10 mouse cellular contexts compared by ENCODE assay signal in genomic region chr12:83037798-83038560, GRCm38 (mm10).
DNase-seq lines count a peak whose midpoint lies in the region; ATAC-seq and TF ChIP-seq lines count a peak whose summit lies in the region.
"Had no signal": no experiment of that assay in that cellular context is flagged by ENCODE, and none has a peak within 500 bp of the region (broad histone marks: within the 10 kb centered on the region; RNA-seq: fewer than 3 reads in every experiment).

No protein-coding gene starts in this region.

- WGBS in heart, embryonic 12.5 days: 61% methylated on average over 25 of the region's 25 CpGs
- WGBS in heart, embryonic 11.5 days (ENCODE audit: insufficient replicate concordance): 64% methylated on average over 25 of the region's 25 CpGs
- WGBS in neural tube, embryonic 13.5 days: 55% methylated on average over 25 of the region's 25 CpGs

- no peak overlapping the region for H3K4me2 ChIP-seq in heart, embryonic 12.5 days
- no peak overlapping the region for H3K4me2 ChIP-seq in heart, embryonic 11.5 days
- no peak overlapping the region for H3K4me2 ChIP-seq in neural tube, embryonic 13.5 days
- H3K4me2 ChIP-seq: lung, embryonic 14.5 days; stomach, embryonic 15.5 days had no signal

- no peak for TF ChIP-seq POLR2A in brain, embryonic 14.5 days (IDR thresholded peaks at IDR 0.05; ENCODE audit: borderline replicate concordance, extremely low read depth, insufficient read depth, insufficient read length, poor library complexity, severe bottlenecking)

- TF ChIP-seq CTCF in brain, embryonic 14.5 days (IDR thresholded peaks at IDR 0.05; ENCODE audit: borderline replicate concordance, extremely low read depth, insufficient read depth, insufficient read length): no peak

- no peak overlapping the region for H3K9ac ChIP-seq in heart, embryonic 12.5 days
- no peak overlapping the region; the same call in 1 of the 2 replicates for H3K9ac ChIP-seq in heart, embryonic 11.5 days (ENCODE audit: low read depth, low read length)
- H3K9ac ChIP-seq in neural tube, embryonic 13.5 days: peak overlapping the region; percentile 38; the same call in 1 of the 2 replicates
- H3K9ac ChIP-seq: lung, embryonic 14.5 days; stomach, embryonic 15.5 days had no signal

- H3K36me3 ChIP-seq in heart, embryonic 12.5 days: no peaks in the 10 kb centered on the region
- H3K36me3 ChIP-seq in heart, embryonic 11.5 days (ENCODE audit: control insufficient read depth, insufficient read depth, low read length): no peaks in the 10 kb centered on the region
- H3K36me3 ChIP-seq in neural tube, embryonic 13.5 days: no peaks in the 10 kb centered on the region
- H3K36me3 ChIP-seq: stomach, embryonic 15.5 days had no signal

- peak; percentile 89 for DNase-seq in brain, embryonic 14.5 days (ENCODE audit: low read depth)
- peak; percentile 79 for DNase-seq in layer of hippocampus, adult 9-11 months
- no peak for DNase-seq in thymus, postnatal 4 days
- no peak for DNase-seq in spleen, adult 18-20 months
- no peak for DNase-seq in Muller cell, postnatal 12 days (ENCODE audit: inconsistent ontology term)

- peak overlapping the region; percentile 40 for H3K27ac ChIP-seq in heart, embryonic 12.5 days (ENCODE audit: poor library complexity, severe bottlenecking)
- H3K27ac ChIP-seq in heart, embryonic 11.5 days (ENCODE audit: low read depth, low read length): no peak overlapping the region
- peak overlapping the region; percentile 77 for H3K27ac ChIP-seq in neural tube, embryonic 13.5 days (replicated peaks)
- H3K27ac ChIP-seq: stomach, embryonic 15.5 days had no signal

- H3K4me3 ChIP-seq in heart, embryonic 12.5 days: no peak overlapping the region
- H3K4me3 ChIP-seq in heart, embryonic 11.5 days (ENCODE audit: low read depth, low read length): no peak overlapping the region
- no peak overlapping the region for H3K4me3 ChIP-seq in neural tube, embryonic 13.5 days
- H3K4me3 ChIP-seq: stomach, embryonic 15.5 days had no signal

- peaks cover 48% of the 10 kb centered on the region for H3K4me1 ChIP-seq in heart, embryonic 12.5 days (replicated peaks)
- peaks cover 17% of the 10 kb centered on the region for H3K4me1 ChIP-seq in heart, embryonic 11.5 days (ENCODE audit: control insufficient read depth, insufficient read depth, low read length)
- peaks cover 34% of the 10 kb centered on the region for H3K4me1 ChIP-seq in neural tube, embryonic 13.5 days (replicated peaks)

- no peaks in the 10 kb centered on the region for H3K27me3 ChIP-seq in heart, embryonic 12.5 days (replicated peaks)
- no peaks in the 10 kb centered on the region for H3K27me3 ChIP-seq in heart, embryonic 11.5 days (ENCODE audit: control insufficient read depth, insufficient read depth, low read length)
- no peaks in the 10 kb centered on the region for H3K27me3 ChIP-seq in neural tube, embryonic 13.5 days
- H3K27me3 ChIP-seq: stomach, embryonic 15.5 days had no signal

- ATAC-seq in heart, embryonic 12.5 days (ENCODE audit: insufficient number of reproducible peaks, low FRiP score): no peak
- ATAC-seq in heart, embryonic 11.5 days (replicated peaks; ENCODE audit: insufficient number of reproducible peaks, low FRiP score, low TSS enrichment): no peak
- peak; percentile 64 for ATAC-seq in neural tube, embryonic 13.5 days (ENCODE audit: low read depth)

- H3K9me3 ChIP-seq in heart, embryonic 12.5 days (replicated peaks): no peaks in the 10 kb centered on the region
- H3K9me3 ChIP-seq in heart, embryonic 11.5 days (replicated peaks; ENCODE audit: control insufficient read depth, low read length): no peaks in the 10 kb centered on the region
- no peaks in the 10 kb centered on the region for H3K9me3 ChIP-seq in neural tube, embryonic 13.5 days
- H3K9me3 ChIP-seq: stomach, embryonic 15.5 days had no signal

Comparison
In these comparisons a context has a peak if more than half of its experiments do, and no peak if none do; other contexts are left out.
1. DNase-seq: peak in brain, embryonic 14.5 days (single experiment) and layer of hippocampus, adult 9-11 months (single experiment); none in thymus, postnatal 4 days (single experiment), spleen, adult 18-20 months (0 of 2) and Muller cell, postnatal 12 days (single experiment).